Mouse (Mus musculus) E14TG2a.4 (cell line): Measurements from ENCODE around the gene Ahcyl2.

Experiments
- H3K27me3 ChIP-seq: 2 replicates; pipeline ENCODE4 v1.6.1; 2014; ENCODE audit warnings: low read length, control low read depth; ENCODE audit not compliant: insufficient read depth
- H3K36me3 ChIP-seq: 2 replicates; pipeline ENCODE4 v1.6.1; 2014; ENCODE audit warnings: low read length, control low read depth; ENCODE audit not compliant: insufficient read depth
- H3K4me1 ChIP-seq: replicated peaks from 2 replicates; pipeline ENCODE4 v1.6.1; 2014; ENCODE audit warnings: low read depth, low read length, control low read depth
- H3K4me3 ChIP-seq: replicated peaks from 2 replicates; pipeline ENCODE4 v1.5.1; 2014; ENCODE audit warnings: mild to moderate bottlenecking, low read length
- H3K9me3 ChIP-seq: 2 replicates; pipeline ENCODE4 v1.6.1; 2014; ENCODE audit warnings: low read length, control low read depth
- CTCF ChIP-seq: conservative IDR thresholded peaks from 2 replicates; pipeline ENCODE4 v1.5.1; 2014; ENCODE audit warnings: low read length
- NANOG ChIP-seq: IDR thresholded peaks from 2 replicates; pipeline ENCODE4 v1.6.1; 2014; ENCODE audit warnings: borderline replicate concordance, low read length, mixed read lengths
- POU5F1 ChIP-seq: IDR thresholded peaks from 2 replicates; pipeline ENCODE4 v1.6.1; 2014; ENCODE audit warnings: low read length, borderline replicate concordance

Ahcyl2 gene

GRCm38 (mm10) chr6:29859344-29859743 is 91.5 kb downstream of the Ahcyl2 start:
- H3K9me3 ChIP-seq = peaks cover 7% of the 10 kb centered on the region; the same call in 1 of the 2 replicates
- H3K27me3 ChIP-seq = no peaks in the 10 kb centered on the region
- H3K4me1 ChIP-seq = peaks cover 14% of the 10 kb centered on the region
- H3K36me3 ChIP-seq = 0 out of 2 replicates have a peak, but pooled peaks cover 2% of the 10 kb centered on the region
- no peak for TF ChIP-seq NANOG
- no peak overlapping the region for H3K4me3 ChIP-seq

GRCm38 (mm10) chr6:29860238-29860637 is 92.4 kb downstream of the Ahcyl2 start:
- Histone ChIP-seq H3K36me3 (0 out of 2 replicates have a peak, but pooled peaks cover 2% of the 10 kb centered on the region), H3K9me3 (peaks cover 7% of the 10 kb centered on the region; the same call in 1 of the 2 replicates), H3K4me1 (peaks cover 14% of the 10 kb centered on the region), H3K4me3 (no peak overlapping the region), H3K27me3 (no peaks in the 10 kb centered on the region)
- TF ChIP-seq CTCF (peak; percentile 82), POU5F1 (no peak)

GRCm38 (mm10) chr6:29864926-29865325 is 97.1 kb downstream of the Ahcyl2 start:
- no peak for TF ChIP-seq POU5F1
- no peak for TF ChIP-seq CTCF
- no peak for TF ChIP-seq NANOG

GRCm38 (mm10) chr6:29866935-29867724 is 99.3 kb downstream of the Ahcyl2 start:
- no peak overlapping the region for H3K4me3 ChIP-seq
- TF ChIP-seq CTCF = no peak
- TF ChIP-seq POU5F1 = no peak
- no peak for TF ChIP-seq NANOG
- peaks cover 28% of the 10 kb centered on the region for H3K9me3 ChIP-seq
- H3K27me3 ChIP-seq = no peaks in the 10 kb centered on the region
- peaks cover 23% of the 10 kb centered on the region for H3K4me1 ChIP-seq
- H3K36me3 ChIP-seq = peaks cover 29% of the 10 kb centered on the region

More at GRCm38 (mm10) chr6:29864926-29865325, 97.1 kb downstream of the Ahcyl2 start:
- Histone ChIP-seq H3K27me3 (no peaks in the 10 kb centered on the region), H3K4me1 (peaks cover 15% of the 10 kb centered on the region), H3K36me3 (peaks cover 15% of the 10 kb centered on the region), H3K9me3 (peaks cover 28% of the 10 kb centered on the region), H3K4me3 (no peak overlapping the region)

GRCm38 (mm10) chr6:29868341-29868895 is 100.6 kb downstream of the Ahcyl2 start:
- no peaks in the 10 kb centered on the region for H3K27me3 ChIP-seq
- H3K9me3 ChIP-seq = peaks cover 20% of the 10 kb centered on the region
- H3K4me3 ChIP-seq = no peak overlapping the region
- H3K36me3 ChIP-seq = peaks cover 26% of the 10 kb centered on the region
- TF ChIP-seq CTCF (no peak), NANOG (no peak), POU5F1 (no peak)
- H3K4me1 ChIP-seq = peaks cover 16% of the 10 kb centered on the region

- Histone ChIP-seq H3K4me3 (no peak overlapping the region), H3K36me3 (peaks cover 24% of the 10 kb centered on the region), H3K27me3 (no peaks in the 10 kb centered on the region), H3K9me3 (peaks cover 11% of the 10 kb centered on the region), H3K4me1 (peaks cover 8% of the 10 kb centered on the region; the same call in 1 of the 2 replicates)
- TF ChIP-seq CTCF (no peak), NANOG (no peak), POU5F1 (no peak)
Measured at GRCm38 (mm10) chr6:29873654-29874053, 105.8 kb downstream of the Ahcyl2 start.

- H3K4me1 ChIP-seq = peaks cover 3% of the 10 kb centered on the region; the same call in 1 of the 2 replicates
- no peaks in the 10 kb centered on the region for H3K27me3 ChIP-seq
- H3K4me3 ChIP-seq = no peak overlapping the region
- H3K36me3 ChIP-seq = peaks cover 22% of the 10 kb centered on the region
- TF ChIP-seq NANOG = no peak
- TF ChIP-seq POU5F1 = no peak
- TF ChIP-seq CTCF = no peak
- H3K9me3 ChIP-seq = no peaks in the 10 kb centered on the region
Measured at GRCm38 (mm10) chr6:29875576-29875975, 107.8 kb downstream of the Ahcyl2 start.

- Histone ChIP-seq H3K4me3 (no peak overlapping the region), H3K36me3 (peaks cover 11% of the 10 kb centered on the region), H3K4me1 (no peaks in the 10 kb centered on the region), H3K9me3 (no peaks in the 10 kb centered on the region), H3K27me3 (no peaks in the 10 kb centered on the region)
- TF ChIP-seq NANOG (no peak), POU5F1 (no peak), CTCF (no peak)
Measured at GRCm38 (mm10) chr6:29876782-29877181, 109.0 kb downstream of the Ahcyl2 start.

- H3K9me3 ChIP-seq = no peaks in the 10 kb centered on the region
- 0 out of 2 replicates have a peak, but pooled peaks cover 3% of the 10 kb centered on the region for H3K4me1 ChIP-seq
- no peaks in the 10 kb centered on the region for H3K27me3 ChIP-seq
- no peak for TF ChIP-seq POU5F1
- no peak for TF ChIP-seq CTCF
- peaks cover 14% of the 10 kb centered on the region for H3K36me3 ChIP-seq
- no peak overlapping the region for H3K4me3 ChIP-seq
Measured at GRCm38 (mm10) chr6:29879579-29879978, 111.8 kb downstream of the Ahcyl2 start.
